Mouse (Mus musculus): Measurements from ENCODE around the gene Rab31.

DNA sequence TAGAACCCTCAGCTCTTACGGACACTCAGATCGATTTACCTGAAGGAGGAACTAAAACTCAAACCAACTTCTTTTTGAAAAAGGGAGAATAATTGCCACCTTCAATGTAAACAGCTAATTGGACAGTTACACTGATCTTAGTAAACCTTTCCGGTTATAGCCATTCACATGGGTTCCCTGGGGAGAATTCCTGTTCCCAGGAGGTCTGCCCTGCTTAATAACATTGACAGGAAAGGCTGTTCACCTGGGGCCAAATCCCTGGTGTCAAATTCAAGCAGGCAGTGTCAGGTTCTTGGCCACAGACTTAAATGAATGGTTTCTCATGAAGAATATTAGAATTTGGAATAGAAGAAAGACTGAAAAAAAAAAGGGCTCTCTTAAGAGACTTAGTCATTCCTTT lies 96.6 kb downstream of the Rab31 start:
- no peak for TF ChIP-seq POLR2A (IDR thresholded peaks at IDR 0.05; ENCODE audit: control insufficient read depth, low read depth, low read length)
- TF ChIP-seq CTCF (IDR thresholded peaks at IDR 0.05; ENCODE audit: control insufficient read depth, insufficient read depth, insufficient replicate concordance, low read depth, low read length), result no peak
